In the genomic region with DNA sequence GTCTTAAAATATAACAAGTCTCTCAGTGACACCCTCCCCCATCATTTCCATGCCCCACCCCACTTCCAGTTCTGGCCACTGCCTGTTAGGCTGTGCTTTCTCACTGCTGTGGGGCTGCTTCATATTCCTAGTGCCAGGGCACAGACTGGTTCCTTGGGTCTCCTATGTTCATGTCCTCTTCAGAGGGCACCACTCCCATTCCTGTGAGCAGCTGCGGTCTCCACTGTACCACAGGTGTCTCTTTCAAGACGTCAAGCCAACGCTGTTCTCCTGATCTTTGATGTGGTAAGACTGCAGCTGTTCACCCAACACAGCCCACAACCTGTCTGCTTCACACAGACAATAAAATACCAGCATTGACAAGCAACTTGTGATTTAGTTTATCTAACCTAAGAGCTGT, we compare ENCODE assay signal across 21 mouse cellular contexts.
A peak's percentile ranks its signal among the peaks of the same experiment; 100 is the strongest.
DNase-seq lines count a peak whose midpoint lies in the region; ATAC-seq and TF ChIP-seq lines count a peak whose summit lies in the region.
"Had no signal": no experiment of that assay in that cellular context is flagged by ENCODE, and none has a peak within 500 bp of the region (broad histone marks: within the 10 kb centered on the region; RNA-seq: fewer than 3 reads in every experiment).

No protein-coding gene starts in this region.

- no peak for TF ChIP-seq POLR2A in spleen, adult 2 months (IDR thresholded peaks at IDR 0.05; ENCODE audit: low read depth, low read length)
- no peak for TF ChIP-seq POLR2A in thymus, adult 2 months (IDR thresholded peaks at IDR 0.05; ENCODE audit: control insufficient read depth, extremely low read depth, insufficient read depth, low read length, poor library complexity)

- peak; percentile 3 to 70 for DNase-seq in spleen, adult 2 months (ENCODE audit: low read depth in 1 of 2, low spot score in 2 of 2)
- no peak for DNase-seq in spleen, postnatal 4 days (ENCODE audit: low spot score in 2 of 2)
- DNase-seq in induced T-regulatory cell, adult 2 months (ENCODE audit: low read depth), result peak; percentile 61
- DNase-seq in thymus, adult 2 months, result peak; percentile 75
- no peak for DNase-seq in liver
- no peak for DNase-seq in hindbrain, embryonic 14.5 days (ENCODE audit: low spot score)
- DNase-seq: adrenal gland, adult 2 months; cerebellum, adult 11-12 months; gastrocnemius, postnatal 36 days; kidney, adult 2 months; kidney, postnatal 4 days; left cerebral cortex, postnatal 4 days; lung, postnatal 4 days had no signal

- no peak overlapping the region for H3K4me2 ChIP-seq in hindbrain, embryonic 14.5 days (replicated peaks)
- H3K4me2 ChIP-seq: forebrain, embryonic 12.5 days; heart, embryonic 15.5 days; hindbrain, embryonic 12.5 days; liver, embryonic 15.5 days; midbrain, embryonic 15.5 days; neural tube, embryonic 12.5 days; stomach, embryonic 15.5 days had no signal

- ATAC-seq in hindbrain, embryonic 14.5 days (ENCODE audit: low FRiP score), result no peak
- no peak for ATAC-seq in megakaryocyte-erythroid progenitor cell, adult 5-6 weeks (replicated peaks; ENCODE audit: low FRiP score, low TSS enrichment, poor library complexity, severe bottlenecking)
- ATAC-seq: midbrain, embryonic 15.5 days had no signal

- 26% methylated on average over 3 of the region's 3 CpGs for WGBS in spleen, adult 2 months
- 3% methylated on average over 3 of the region's 3 CpGs for WGBS in thymus, adult 2 months
- WGBS in hindbrain, embryonic 14.5 days, result 81% methylated on average over 3 of the region's 3 CpGs

- no peak overlapping the region for H3K27ac ChIP-seq in spleen, adult 2 months (ENCODE audit: insufficient read depth, low read length)
- H3K27ac ChIP-seq in thymus, adult 2 months (ENCODE audit: control insufficient read depth, insufficient read depth, low read length), result peak overlapping the region; percentile 59
- H3K27ac ChIP-seq in hindbrain, embryonic 14.5 days, result no peak overlapping the region
- H3K27ac ChIP-seq: forebrain, embryonic 12.5 days; heart, embryonic 15.5 days; hindbrain, embryonic 12.5 days; liver, embryonic 15.5 days; midbrain, embryonic 15.5 days; neural tube, embryonic 12.5 days; stomach, embryonic 15.5 days had no signal

- H3K4me1 ChIP-seq in spleen, adult 2 months (ENCODE audit: control insufficient read depth, insufficient read depth, insufficient read length), result peaks cover 3% of the 10 kb centered on the region
- H3K4me1 ChIP-seq in thymus, adult 2 months (replicated peaks; ENCODE audit: control insufficient read depth, insufficient read depth, low read length), result peaks cover 35% of the 10 kb centered on the region
- H3K4me1 ChIP-seq in hindbrain, embryonic 14.5 days (replicated peaks; ENCODE audit: control insufficient read depth, insufficient read depth, low read length), result no peaks in the 10 kb centered on the region
- H3K4me1 ChIP-seq: forebrain, embryonic 12.5 days; liver, embryonic 15.5 days; midbrain, embryonic 15.5 days had no signal

- no peak overlapping the region for H3K9ac ChIP-seq in hindbrain, embryonic 14.5 days
- H3K9ac ChIP-seq: forebrain, embryonic 12.5 days; heart, embryonic 15.5 days; hindbrain, embryonic 12.5 days; liver, embryonic 15.5 days; midbrain, embryonic 15.5 days; neural tube, embryonic 12.5 days; stomach, embryonic 15.5 days had no signal

- H3K9me3 ChIP-seq in hindbrain, embryonic 14.5 days (ENCODE audit: control insufficient read depth, low read length), result no peaks in the 10 kb centered on the region
- H3K9me3 ChIP-seq: forebrain, embryonic 12.5 days; heart, embryonic 15.5 days; hindbrain, embryonic 12.5 days; liver, embryonic 15.5 days; midbrain, embryonic 15.5 days; neural tube, embryonic 12.5 days; stomach, embryonic 15.5 days had no signal

- TF ChIP-seq CTCF in spleen, adult 2 months (IDR thresholded peaks at IDR 0.05; ENCODE audit: extremely low read depth, insufficient read depth, insufficient read length, insufficient replicate concordance), result no peak
- no peak for TF ChIP-seq CTCF in thymus, adult 2 months (IDR thresholded peaks at IDR 0.05; ENCODE audit: borderline replicate concordance, control insufficient read depth, extremely low read depth, insufficient read depth, low read length, poor library complexity)

- no peak overlapping the region for H3K4me3 ChIP-seq in spleen, adult 2 months (ENCODE audit: extremely low read depth, insufficient read depth, insufficient read length)
- no peak overlapping the region for H3K4me3 ChIP-seq in thymus, adult 2 months (ENCODE audit: control insufficient read depth, insufficient read depth, low read length)
- no peak overlapping the region for H3K4me3 ChIP-seq in hindbrain, embryonic 14.5 days (replicated peaks; ENCODE audit: low read length)
- H3K4me3 ChIP-seq: forebrain, embryonic 12.5 days; heart, embryonic 15.5 days; hindbrain, embryonic 12.5 days; liver, embryonic 15.5 days; midbrain, embryonic 15.5 days; neural tube, embryonic 12.5 days; stomach, embryonic 15.5 days had no signal

- no peaks in the 10 kb centered on the region for H3K36me3 ChIP-seq in spleen, adult 2 months (ENCODE audit: control insufficient read depth, insufficient read depth, low read length)
- no peaks in the 10 kb centered on the region for H3K36me3 ChIP-seq in thymus, adult 2 months (ENCODE audit: control insufficient read depth, insufficient read depth, low read length)
- no peaks in the 10 kb centered on the region for H3K36me3 ChIP-seq in hindbrain, embryonic 14.5 days (replicated peaks; ENCODE audit: control insufficient read depth, insufficient read depth)
- H3K36me3 ChIP-seq: forebrain, embryonic 12.5 days; heart, embryonic 15.5 days; hindbrain, embryonic 12.5 days; liver, embryonic 15.5 days; midbrain, embryonic 15.5 days; neural tube, embryonic 12.5 days; stomach, embryonic 15.5 days had no signal

- no peaks in the 10 kb centered on the region for H3K27me3 ChIP-seq in spleen, adult 2 months (ENCODE audit: control insufficient read depth, insufficient read depth, low read length)
- H3K27me3 ChIP-seq in thymus, adult 2 months (ENCODE audit: control insufficient read depth, insufficient read depth, low read length), result no peaks in the 10 kb centered on the region
- H3K27me3 ChIP-seq in hindbrain, embryonic 14.5 days (ENCODE audit: control insufficient read depth, insufficient read depth, low read length), result no peaks in the 10 kb centered on the region
- H3K27me3 ChIP-seq: forebrain, embryonic 12.5 days; heart, embryonic 15.5 days; hindbrain, embryonic 12.5 days; liver, embryonic 15.5 days; midbrain, embryonic 15.5 days; neural tube, embryonic 12.5 days; stomach, embryonic 15.5 days had no signal

Comparison
In these comparisons a context has a peak if more than half of its experiments do, and no peak if none do; other contexts are left out.
1. DNase-seq: peak in spleen, adult 2 months (2 of 2), induced T-regulatory cell, adult 2 months (single experiment) and thymus, adult 2 months (single experiment); none in spleen, postnatal 4 days (0 of 2), liver (single experiment) and hindbrain, embryonic 14.5 days (single experiment).